Mouse (Mus musculus) thymus, postnatal 0 days (tissue): ENCODE results near the gene Rfc2. TPM values are rescaled to one million over a fixed set of nuclear protein-coding genes. Genes with fewer than 3 reads are reported as not detected.
"Not testable (repeated sequence)": the region's sequence is repeated elsewhere in the genome, so short reads cannot be mapped to it uniquely, and the experiment has no call there.

Experiments used
- DNase-seq: peaks from one replicate; pipeline ENCODE4 v3.0.0-alpha.2; 2015; ENCODE audit warnings: low spot score
- microRNA-seq: library from miRNA; unstranded; fragments of <30 nt; microRNA quantifications from one replicate; pipeline ENCODE4, GENCODE M21; 2016; ENCODE audit warnings: borderline number of aligned reads
- polyA plus RNA-seq: library from polyadenylated mRNA; unstranded; fragments of >200 nt; fragmentation: Nextera tagmentation; extraction: Ambion mirVana; gene quantifications from 2 replicates; pipeline ENCODE4 v1.2.1, GENCODE M21; 2015

Gene Rfc2
- polyA plus RNA-seq, 1 experiment from 2014 or later, result 262 TPM

DNA sequence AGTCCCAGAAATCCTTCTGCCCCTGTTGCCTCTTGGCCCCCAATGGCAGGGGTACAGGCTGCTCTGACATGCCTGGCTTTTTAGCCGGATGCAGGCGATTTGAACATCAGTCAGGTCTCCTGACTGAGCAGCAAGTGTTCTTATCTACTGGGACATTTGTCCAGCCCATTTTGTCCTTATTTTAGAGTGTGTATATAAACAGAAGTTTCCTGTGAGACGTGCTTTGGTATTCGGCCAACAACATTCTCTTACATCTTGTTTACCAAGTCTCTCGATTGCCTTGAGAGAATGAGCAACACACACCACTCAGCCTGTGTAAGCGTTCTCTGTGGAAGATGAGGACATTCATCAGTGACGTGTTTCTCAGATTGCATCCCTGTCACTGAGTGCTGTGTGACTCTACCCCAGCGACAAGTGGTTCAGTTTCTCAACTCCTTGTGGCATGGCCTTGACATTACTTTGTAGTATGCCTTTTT, 63.5 kb downstream of the Rfc2 start:
- no peak for DNase-seq

DNA sequence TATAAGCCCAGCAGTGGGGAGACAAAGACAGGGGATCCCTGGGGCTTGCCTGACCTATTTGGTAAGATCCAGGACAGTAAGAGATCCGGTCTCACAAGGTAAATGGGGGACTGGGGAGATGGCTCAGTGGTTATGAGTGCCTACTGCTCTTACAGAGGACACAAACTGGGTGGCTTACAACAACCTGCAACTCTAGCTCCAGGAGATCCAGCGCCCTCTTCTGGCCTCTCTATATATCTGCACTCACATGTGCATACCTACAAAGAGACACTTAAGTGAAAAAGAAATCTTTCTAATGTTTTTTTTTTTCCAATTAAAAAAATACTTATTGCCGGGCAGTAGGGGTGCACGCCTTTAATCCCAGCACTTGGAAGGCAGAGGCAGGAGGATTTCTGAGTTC, 65.3 kb downstream of the Rfc2 start:
- no peak for DNase-seq

- DNase-seq, result no peak
These were observed 66.2 kb downstream of the Rfc2 start for GRCm38 (mm10) chr5:134647394-134647793.

DNA sequence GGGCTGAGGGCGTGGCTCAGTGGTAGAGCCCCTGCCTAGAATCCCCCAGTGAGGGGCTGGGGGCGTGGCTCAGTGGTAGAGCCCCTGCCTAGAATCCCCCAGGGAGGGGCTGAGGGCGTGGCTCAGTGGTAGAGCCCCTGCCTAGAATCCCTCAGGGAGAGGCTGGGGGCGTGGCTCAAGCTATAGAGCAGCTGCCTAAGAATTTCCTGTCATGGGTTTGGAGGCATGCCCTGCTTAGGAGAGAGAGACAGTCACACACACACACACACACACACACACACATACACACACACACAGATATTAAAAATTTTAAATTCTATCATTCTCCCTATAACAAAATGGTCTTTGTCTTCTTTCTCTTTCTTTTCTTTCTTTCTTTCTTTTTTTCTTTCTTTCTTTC, 67.8 kb downstream of the Rfc2 start:
- DNase-seq, result not testable (repeated sequence)

- peak; percentile 42 for DNase-seq
These were observed 69.8 kb downstream of the Rfc2 start for GRCm38 (mm10) chr5:134650926-134651325.

Small RNAs within 50 kb of the gene (microRNA-seq; reads per million reads assigned to microRNA genes)
- gene Mir7228, result not detected

Other genes with a start within 250 kb of the Rfc2 start
- 54.7 and 67.4 TPM in 2 replicates for gene Gtf2ird1, start 124.7 kb upstream of the Rfc2 start, polyA plus RNA-seq
- gene Clip2, start 28.9 kb upstream of the Rfc2 start, polyA plus RNA-seq, result 1.3 TPM in 2 replicates
- gene Syna, start 21.2 kb upstream of the Rfc2 start, polyA plus RNA-seq, result 0.08 and 0.09 TPM in 2 replicates
- 6.7 and 6.9 TPM in 2 replicates for gene Lat2, start 33.7 kb downstream of the Rfc2 start, polyA plus RNA-seq
- 385 and 414 TPM in 2 replicates for gene Eif4h, start 58.1 kb downstream of the Rfc2 start, polyA plus RNA-seq
- 2.8 and 3.8 TPM in 2 replicates for gene Limk1, start 107.2 kb downstream of the Rfc2 start, polyA plus RNA-seq
- gene Eln, start 166.0 kb downstream of the Rfc2 start, polyA plus RNA-seq, result 12.4 and 96.1 TPM in 2 replicates